Mouse (Mus musculus) neural tube, embryonic 10.5 days (tissue): ENCODE data around the gene Cox17.
A peak's percentile ranks its signal among the peaks of the same experiment; 100 is the strongest.

ENCODE experiments used
- DNase-seq: peaks from one replicate; pipeline ENCODE4 v3.0.0-alpha.2; 2017; ENCODE audit warnings: low spot score; ENCODE audit errors: extremely low spot score

Gene Cox17

DNA sequence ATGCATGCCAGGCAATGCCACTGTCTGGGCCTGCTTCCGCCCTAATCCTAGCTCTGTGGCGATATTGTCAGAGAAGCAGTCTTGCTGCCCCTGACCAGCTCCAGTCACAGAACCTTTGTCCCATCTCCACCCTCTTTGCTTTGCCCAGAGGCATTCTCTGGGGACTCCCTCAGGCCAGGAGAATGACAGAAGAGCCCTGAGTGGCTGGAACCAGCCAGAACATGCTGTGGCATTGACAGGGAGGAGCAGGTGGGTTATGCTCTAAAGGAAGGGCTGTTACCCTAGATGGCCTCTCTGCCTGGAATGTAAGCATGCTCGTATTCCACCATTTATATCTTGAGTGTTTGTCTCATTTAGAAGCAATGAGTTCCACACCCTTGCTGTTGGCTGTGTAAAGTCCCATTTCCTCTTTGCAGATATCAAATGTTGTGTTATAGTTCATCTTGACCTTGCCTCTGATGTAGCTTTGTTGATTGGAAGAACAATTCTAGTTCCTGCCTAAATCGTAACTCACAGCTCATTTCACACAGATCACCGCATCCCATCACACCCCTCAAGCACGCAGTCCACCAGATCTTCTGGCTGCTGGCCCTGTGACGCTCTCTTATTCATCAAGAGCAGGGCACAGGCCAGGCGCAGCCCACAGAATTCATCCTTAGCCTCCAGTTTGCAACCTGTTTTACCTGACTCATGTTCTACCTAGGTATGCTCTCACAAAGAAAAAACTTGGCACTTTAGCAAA is 24.0 kb downstream of the Cox17 start:
- no peak for DNase-seq

GRCm38 (mm10) chr16:38371705-38372296 is 25.0 kb downstream of the Cox17 start:
- no peak for DNase-seq

DNA sequence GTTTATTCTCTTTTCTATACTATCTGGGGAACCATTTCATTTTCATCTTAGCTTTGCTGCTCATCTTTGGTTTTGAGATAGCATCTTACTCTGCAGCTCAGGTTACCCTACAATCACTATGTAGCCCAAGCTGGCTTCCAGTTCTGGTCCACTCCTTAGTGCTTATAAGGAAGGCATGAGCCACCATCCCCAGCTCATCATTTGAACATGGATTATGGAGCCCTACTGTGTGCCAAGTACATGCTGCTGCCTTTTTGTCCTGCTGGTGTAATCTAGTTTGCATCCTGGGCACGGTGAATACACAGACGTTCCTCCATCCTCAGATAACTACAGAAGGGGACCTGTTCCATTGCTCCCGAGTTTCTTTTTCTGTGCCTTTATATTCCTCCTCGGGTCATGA is 26.1 kb downstream of the Cox17 start:
- DNase-seq: no peak

GRCm38 (mm10) chr16:38373439-38373838 is 26.6 kb downstream of the Cox17 start:
- DNase-seq: no peak

- DNase-seq: no peak
Measured at GRCm38 (mm10) chr16:38373941-38374340, 27.1 kb downstream of the Cox17 start.

GRCm38 (mm10) chr16:38374379-38375140 is 27.8 kb downstream of the Cox17 start:
- DNase-seq: no peak

DNA sequence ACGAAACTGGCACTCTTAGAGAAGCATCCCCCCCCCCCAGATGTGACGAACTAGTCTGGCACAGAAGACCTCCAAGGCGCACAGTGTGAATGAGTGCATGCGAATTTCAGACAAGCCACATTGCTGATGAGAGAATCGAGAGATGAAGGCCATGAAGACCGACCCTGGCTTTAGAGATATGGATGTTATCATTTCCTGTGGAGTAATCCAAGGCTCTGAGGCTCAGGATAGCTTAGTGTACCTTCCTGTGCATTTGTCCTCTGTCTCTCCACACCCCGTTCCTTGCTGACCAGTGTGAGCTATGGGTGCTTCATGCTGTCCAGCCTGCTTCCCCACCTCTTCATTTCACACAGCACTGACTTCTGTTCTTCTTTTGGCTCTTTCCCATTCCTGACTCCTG is 28.4 kb downstream of the Cox17 start:
- DNase-seq: no peak

GRCm38 (mm10) chr16:38376163-38376840 is 29.5 kb downstream of the Cox17 start:
- DNase-seq: peak; percentile 52

GRCm38 (mm10) chr16:38376841-38377249 is 30.1 kb downstream of the Cox17 start:
- no peak for DNase-seq

DNA sequence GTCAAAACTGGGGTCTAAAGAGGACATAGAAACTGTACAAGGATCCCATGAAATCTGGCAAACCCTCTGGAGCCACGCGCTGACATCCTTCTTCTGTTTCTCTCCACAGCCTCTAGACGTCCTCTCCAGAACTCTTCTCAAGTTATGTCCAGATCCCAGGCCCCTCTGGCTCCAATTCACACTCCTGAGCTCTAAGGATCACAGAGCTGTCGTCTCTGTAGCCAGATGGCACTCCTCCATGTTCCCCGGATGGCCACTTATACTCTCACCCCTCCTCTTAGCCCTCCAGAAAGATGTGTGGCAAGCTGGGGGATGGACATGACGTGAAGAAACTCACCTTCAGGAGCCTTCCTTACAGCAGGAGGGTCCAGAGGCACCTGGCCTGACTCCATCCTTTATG is 30.8 kb downstream of the Cox17 start:
- no peak for DNase-seq

DNA sequence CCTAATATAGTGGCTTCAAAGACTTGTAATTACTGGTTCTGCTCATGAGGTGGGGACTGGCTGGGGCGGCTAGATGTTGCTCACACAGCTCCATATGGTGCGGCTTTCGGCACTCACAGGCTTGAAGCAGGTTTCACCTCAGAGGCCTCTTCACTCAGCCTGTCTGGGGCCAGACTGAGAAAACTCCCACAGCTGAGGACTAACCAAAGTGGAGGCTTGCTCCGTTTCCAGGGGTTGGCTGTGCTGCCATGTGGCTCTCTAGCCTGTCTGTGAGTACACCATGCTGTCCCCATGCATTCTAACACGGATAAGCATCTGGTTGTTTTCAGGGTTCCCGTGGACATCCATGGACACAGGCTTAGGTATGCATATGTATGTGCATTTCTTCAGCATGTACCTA is 31.8 kb downstream of the Cox17 start:
- no peak for DNase-seq

DNA sequence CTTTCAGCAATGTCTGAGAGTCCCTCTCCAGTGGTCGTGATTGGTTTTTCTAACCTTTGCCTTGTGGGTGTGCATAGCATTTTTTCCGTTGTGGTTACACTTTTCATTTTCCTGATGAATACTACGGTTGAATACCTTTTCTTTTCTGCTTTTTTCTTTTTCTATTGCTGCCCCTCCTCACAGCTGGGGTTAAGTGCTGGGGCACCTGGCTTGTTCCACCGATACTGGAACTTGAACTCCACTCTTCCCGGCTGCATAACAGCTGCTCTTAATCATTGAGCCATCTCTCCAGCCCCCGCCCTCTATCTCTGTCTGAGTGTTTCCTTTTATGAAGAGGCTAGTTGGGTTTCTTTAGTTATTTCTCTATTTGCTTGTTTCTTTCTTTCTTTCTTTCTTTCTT is 32.3 kb downstream of the Cox17 start:
- DNase-seq: no peak

DNA sequence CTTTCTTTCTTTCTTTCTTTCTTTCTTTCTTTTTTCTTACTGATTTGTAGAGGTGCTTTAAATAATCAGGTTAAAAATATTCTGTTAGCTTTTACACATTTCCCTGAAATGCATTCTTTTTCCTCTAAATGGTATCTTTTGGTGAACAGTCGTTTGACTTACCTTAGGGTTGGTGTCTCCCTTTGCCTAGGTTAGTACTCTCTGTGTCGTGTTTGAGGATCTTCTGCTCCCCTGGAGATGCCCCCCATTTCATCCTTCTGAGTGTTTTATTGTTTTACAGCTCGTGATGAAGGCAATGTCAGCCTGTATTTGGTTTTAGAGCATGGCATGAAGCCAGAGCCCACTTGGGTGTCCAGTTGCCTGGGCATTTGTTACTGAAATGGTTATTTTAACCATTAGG is 32.7 kb downstream of the Cox17 start:
- DNase-seq: no peak

GRCm38 (mm10) chr16:38379926-38380325 is 33.1 kb downstream of the Cox17 start:
- no peak for DNase-seq

- no peak for DNase-seq
Measured at GRCm38 (mm10) chr16:38383683-38384082, 36.9 kb downstream of the Cox17 start.

- no peak for DNase-seq
Measured at GRCm38 (mm10) chr16:38385184-38385634, 38.4 kb downstream of the Cox17 start.

DNA sequence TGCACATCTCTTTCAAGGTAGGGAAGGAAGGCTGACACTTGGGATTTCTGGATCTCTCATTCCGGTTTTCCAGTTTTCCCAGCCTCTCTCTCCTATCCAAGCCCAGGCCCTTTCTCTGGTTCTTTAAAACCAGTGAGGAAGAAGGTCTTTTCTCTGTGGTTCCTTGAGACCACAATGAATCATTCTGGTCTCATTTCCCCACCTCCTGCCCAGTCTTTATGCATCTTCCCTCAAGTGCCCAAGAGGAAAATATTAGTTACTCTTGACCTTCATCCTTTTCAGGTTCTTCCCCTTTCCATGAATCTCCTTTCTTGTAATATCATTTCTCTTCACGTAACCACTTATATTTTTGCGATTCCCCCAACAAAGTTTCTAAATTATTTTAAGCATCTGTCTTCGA is 38.9 kb downstream of the Cox17 start:
- DNase-seq: no peak

GRCm38 (mm10) chr16:38387389-38387788 is 40.6 kb downstream of the Cox17 start:
- DNase-seq: no peak

DNA sequence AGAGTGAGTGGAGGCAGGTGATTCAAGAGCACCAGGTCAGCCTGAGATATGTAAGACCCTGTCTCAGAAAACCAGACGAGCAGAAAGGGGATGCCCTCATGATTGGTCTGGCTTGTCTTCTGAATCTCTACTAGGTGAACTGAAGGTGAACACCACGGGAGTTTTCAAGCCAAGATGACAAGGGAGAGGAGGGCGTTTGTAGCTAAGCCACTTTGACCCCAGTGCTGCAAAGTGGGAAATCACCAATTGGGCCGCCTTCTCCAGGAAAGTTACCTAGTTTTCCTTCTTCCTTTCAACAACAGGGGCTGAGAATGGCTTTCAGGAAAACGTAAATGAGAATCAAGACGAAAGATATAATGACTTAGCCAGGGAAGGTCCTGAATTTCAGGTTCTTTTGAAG is 42.0 kb downstream of the Cox17 start:
- no peak for DNase-seq

GRCm38 (mm10) chr16:38389284-38389893 is 42.6 kb downstream of the Cox17 start:
- no peak for DNase-seq

- no peak for DNase-seq
Measured at GRCm38 (mm10) chr16:38390322-38390721, 43.5 kb downstream of the Cox17 start.
